Mouse (Mus musculus) spleen, embryonic (tissue): ENCODE data around the gene Gm3646.

ENCODE experiments used
- CTCF ChIA-PET: fragments of 350-600 bp; sonication (Branson Sonifier 250); formaldehyde crosslinking; loops from one replicate; lab custom pipeline; 2022; lab: Charles Lee

The Gm3646 gene

GRCm38 (mm10) chr1:39781835-39782234, 23.3 kb downstream of the Gm3646 start:
- CTCF ChIA-PET = no interaction called here

- CTCF ChIA-PET = interaction anchor here (0.6 kb wide), 1 partner anchor 37 kb away, joined by 3 read pairs; no protein-coding TSS in a partner anchor
These were observed 25.8 kb downstream of the Gm3646 start for GRCm38 (mm10) chr1:39779111-39779980.

GRCm38 (mm10) chr1:39773991-39774729, 31.0 kb downstream of the Gm3646 start:
- CTCF ChIA-PET = no interaction called here

GRCm38 (mm10) chr1:39773551-39773950, 31.6 kb downstream of the Gm3646 start:
- CTCF ChIA-PET = no interaction called here

GRCm38 (mm10) chr1:39772401-39773095, 32.6 kb downstream of the Gm3646 start:
- CTCF ChIA-PET = no interaction called here

- CTCF ChIA-PET = no interaction called here
These were observed 34.7 kb downstream of the Gm3646 start for GRCm38 (mm10) chr1:39770436-39770835.

GRCm38 (mm10) chr1:39768017-39768416, 37.1 kb downstream of the Gm3646 start:
- CTCF ChIA-PET = interaction anchor here (0.7 to 0.8 kb wide), 2 partner anchors 132 to 482 kb away, joined by 14 to 20 read pairs; no protein-coding TSS in a partner anchor

GRCm38 (mm10) chr1:39765854-39766493, 39.2 kb downstream of the Gm3646 start:
- CTCF ChIA-PET = no interaction called here

- CTCF ChIA-PET = no interaction called here
These were observed 43.1 kb downstream of the Gm3646 start for GRCm38 (mm10) chr1:39762025-39762370.

- CTCF ChIA-PET = no interaction called here
These were observed 43.7 kb downstream of the Gm3646 start for GRCm38 (mm10) chr1:39761211-39762024.

- CTCF ChIA-PET = interaction anchor here (0.6 kb wide), 1 partner anchor 163 kb away, joined by 8 read pairs; no protein-coding TSS in a partner anchor
These were observed 44.9 kb downstream of the Gm3646 start for GRCm38 (mm10) chr1:39760181-39760715.

- CTCF ChIA-PET = no interaction called here
These were observed 45.6 kb downstream of the Gm3646 start for GRCm38 (mm10) chr1:39759231-39760175.

- CTCF ChIA-PET = no interaction called here
These were observed 46.9 kb downstream of the Gm3646 start for GRCm38 (mm10) chr1:39758244-39758643.

- CTCF ChIA-PET = no interaction called here
These were observed 48.2 kb downstream of the Gm3646 start for GRCm38 (mm10) chr1:39756952-39757351.

GRCm38 (mm10) chr1:39754224-39754957, 50.7 kb downstream of the Gm3646 start:
- CTCF ChIA-PET = no interaction called here
